Mouse (Mus musculus): ENCODE measurements around the gene Dixdc1.
"Not testable (repeated sequence)": the region's sequence is repeated elsewhere in the genome, so short reads cannot be mapped to it uniquely, and the experiment has no call there.

The Dixdc1 gene

DNA sequence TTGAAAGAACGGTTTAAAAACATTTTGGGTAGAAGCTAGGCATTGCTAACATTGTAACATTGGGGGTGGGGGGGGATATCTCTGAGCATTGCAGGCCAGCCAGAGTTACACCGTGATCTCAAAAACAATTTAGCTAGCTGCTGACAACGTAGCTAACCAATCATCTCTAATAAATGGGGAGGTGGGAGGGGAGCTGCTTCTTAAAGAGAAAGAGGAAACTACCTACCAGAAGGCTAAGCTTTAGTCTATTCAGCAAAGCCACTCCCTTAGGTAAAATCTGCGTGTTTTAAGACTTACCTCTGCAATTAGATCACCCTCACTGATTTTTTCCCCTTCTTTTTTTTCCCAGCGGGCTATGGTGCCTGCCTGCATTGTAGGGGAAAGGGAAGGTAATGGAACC is 80.9 kb downstream of the Dixdc1 start:
- no peak for DNase-seq (ENCODE audit: low spot score in 2 of 2)

DNA sequence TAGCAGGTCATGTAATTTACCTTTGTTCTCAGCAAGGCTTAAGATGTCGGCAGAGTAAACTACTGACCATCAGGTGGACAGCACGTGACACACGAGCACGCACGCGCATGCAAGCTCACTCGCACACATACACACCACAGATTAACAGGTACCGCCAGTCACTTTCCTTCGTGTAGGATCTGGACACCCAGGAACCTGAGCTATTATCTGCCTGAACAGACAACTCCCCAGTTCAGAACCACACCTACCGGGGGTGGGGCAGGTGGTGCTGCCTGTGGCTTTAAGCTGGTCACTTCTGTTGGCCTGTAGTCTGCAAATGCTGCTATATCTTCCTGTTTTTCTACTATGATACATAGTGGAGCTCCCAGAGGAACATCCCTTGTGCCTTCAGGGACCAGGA is 88.8 kb downstream of the Dixdc1 start:
- DNase-seq (ENCODE audit: low spot score in 2 of 2), result no peak

DNA sequence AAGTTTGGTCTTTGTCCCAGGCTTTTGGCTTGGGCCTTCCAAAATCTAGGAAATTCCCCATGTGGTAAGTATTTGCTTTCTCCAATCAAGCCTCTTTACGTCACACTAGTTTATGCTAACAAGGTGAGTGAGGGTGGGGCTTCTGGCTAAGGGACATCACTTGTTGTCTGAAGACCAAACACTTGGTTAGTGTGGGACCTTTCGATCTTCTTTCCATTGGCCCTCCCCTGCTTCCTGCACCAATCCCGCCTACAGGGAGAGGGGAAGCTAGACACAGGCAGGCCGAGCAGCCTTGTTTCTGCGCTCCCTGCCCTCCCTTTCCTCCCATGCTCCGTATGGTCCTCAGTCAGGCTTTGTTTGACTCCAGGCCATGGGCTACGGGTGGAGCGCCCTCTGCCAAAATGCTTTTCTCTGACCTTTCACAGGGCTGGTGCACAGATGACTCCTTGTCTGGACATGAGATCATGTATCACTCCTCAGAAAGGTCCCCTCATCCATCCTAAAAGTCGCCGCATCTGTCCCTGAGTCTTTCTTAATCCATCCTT is 92.4 kb downstream of the Dixdc1 start:
- no peak for DNase-seq (ENCODE audit: low spot score in 2 of 2)

DNA sequence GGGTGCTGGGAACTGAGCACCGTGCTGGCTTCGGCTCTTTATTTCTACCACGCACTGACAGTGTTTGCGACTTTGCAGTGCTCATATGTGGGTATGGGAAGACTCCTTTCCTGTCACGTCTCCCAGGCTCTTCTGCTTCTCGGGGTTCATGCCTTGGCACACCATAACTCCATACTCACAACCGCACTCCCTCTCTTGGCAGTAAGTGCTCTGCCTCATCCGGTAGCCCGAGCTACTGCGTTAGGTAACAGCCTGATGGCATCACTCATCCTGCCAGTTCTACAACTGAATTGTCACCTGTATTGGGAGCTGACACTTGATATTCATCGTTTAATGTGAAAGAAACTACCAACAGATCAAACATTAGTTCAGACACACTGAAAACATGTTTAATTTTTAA is 105.0 kb downstream of the Dixdc1 start:
- DNase-seq (ENCODE audit: low spot score in 2 of 2), result no peak

DNA sequence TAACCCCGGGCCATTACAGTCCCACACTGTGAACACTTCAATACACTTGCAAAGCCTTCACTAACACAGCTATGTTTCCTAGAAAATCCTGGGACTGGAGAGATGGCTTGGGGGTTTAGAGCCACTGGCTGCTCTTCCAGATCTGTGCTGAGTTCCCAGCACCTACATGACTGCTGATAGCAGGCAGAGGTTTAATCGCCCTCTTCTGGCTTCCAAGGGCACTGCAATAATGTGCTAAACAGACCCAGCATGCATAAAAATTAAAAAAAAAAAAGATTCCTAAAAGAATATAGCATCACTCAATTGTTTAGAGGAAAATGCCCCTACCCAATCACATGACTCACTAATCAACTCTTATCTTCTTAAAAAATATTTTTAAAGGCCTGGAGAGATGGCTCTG is 106.3 kb downstream of the Dixdc1 start:
- DNase-seq (ENCODE audit: low spot score in 2 of 2), result no peak

DNA sequence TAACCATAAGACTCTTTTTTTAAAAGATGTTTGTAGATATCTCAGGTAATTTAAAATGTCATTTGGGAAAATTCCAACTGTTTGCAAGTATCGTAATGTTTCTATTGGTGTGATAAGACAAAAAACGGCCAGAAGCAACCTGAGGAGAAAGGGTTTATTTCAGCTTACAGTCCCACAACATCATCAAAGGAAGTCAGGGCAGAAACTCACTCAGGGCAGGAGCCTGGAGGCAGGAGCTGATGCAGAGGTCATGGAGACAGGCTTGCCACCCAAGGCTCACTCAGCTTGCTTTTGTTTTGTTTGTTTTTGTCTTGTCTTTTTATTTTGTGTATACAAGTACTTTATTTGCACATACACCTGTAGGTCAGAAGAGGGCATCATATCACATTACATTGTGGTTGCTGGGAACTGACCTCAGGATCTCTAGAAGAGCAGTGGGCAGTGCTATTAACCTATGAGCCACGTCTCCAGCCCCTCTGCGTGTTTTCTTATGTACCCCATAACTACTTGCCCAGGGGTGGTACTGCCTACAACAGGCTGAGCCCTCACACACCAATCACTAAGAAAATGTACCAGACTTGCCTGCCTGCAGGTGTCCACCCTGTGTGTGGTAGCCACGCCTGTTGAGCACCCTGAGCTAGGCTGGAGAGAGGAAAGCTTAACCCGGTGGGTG is 107.2 kb downstream of the Dixdc1 start:
- DNase-seq (ENCODE audit: low spot score in 2 of 2), result no peak

DNA sequence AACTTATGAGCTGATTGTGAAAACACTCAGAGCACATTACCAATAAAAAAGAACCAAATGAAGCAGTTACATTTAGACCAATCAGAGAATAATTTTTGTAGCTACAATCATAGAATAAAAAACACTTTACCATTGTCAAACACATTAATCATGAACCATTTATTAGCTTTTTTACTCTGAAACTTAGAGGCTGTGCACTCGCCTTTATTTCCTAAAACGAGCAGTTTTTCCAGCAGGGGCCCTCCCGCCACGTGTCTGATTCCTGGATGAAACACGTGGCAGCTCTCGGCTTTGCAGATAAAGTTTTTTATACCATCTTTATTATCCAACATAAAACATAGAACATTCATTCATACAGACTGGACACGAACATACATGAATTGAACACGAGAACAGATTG is 108.4 kb downstream of the Dixdc1 start:
- DNase-seq (ENCODE audit: low spot score in 2 of 2), result not testable (repeated sequence)

DNA sequence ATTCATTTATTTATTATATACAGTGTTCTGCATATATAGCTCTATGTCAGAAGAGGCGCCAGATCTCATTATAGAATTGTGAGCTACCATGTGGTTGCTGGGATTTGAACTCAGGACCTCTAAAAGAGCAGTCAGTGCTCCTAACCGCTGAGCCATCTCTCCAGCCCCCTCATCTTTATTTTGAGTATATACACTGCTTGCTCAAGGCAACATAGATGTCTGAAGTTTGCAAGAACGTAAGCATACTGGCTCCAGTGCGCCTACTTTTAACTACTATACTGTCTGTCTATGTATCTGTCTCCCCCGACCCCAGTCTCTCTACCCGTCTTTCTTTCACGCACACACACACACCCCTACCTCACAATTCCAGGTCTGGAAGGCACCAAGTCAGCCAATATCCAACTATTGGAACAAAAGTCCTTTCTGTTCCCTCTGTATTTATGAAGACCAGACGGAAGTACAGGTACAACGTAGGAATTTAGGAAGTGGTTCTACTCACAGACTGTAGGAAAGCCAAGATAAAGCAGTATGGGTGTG is 121.5 kb downstream of the Dixdc1 start:
- DNase-seq (ENCODE audit: low spot score in 2 of 2), result no peak

DNA sequence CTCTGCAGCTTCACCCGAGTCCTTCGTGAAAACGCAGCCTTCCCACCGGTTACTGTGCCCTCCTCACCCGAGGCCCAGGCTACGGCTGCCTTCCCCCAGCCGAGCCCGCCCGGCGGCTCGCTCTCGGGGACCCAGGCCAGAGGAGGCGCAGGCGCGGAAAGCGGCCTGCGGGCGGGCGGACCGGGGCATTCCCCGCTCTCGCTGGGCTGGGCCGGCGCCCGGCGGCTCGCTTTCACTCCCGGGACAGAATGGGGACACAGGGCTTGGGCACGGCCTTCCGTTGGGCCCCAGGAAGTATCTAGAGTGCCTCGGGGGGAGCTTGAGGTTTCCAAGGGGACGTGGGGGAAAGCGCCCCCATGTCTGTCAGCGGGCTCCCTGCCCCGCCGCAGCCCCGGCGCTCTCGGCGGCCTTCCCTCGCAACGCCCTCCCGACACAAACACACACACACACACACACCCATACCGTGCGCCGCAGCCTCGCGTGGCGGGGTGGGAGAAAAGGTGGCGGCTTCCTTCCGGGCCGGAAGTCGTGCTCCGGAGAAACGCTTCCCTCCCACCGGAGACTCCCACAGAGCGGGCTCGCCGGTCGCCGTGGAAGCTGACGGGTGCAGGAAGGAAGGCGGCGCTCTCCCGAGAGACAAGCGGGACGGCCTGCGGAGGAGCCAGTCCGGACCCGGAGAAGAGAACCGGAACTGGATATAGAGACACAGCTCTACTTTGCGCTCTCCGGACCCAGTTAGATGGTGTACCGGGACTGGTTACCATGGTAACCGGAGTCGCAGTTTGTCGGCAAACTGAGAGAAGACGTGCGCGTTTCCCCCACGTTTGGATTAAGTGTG is 122.3 kb downstream of the Dixdc1 start, which contains the start of the genes Pih1d2 and Nkapd1:
TSS of gene Pih1d2 (plus strand) at position 556 of the 838 bp plus-strand sequence.
TSS of gene Nkapd1 (minus strand) at position 699 of the 838 bp plus-strand sequence.
- DNase-seq (ENCODE audit: low spot score in 2 of 2), result peak; percentile 88 to 94

DNA sequence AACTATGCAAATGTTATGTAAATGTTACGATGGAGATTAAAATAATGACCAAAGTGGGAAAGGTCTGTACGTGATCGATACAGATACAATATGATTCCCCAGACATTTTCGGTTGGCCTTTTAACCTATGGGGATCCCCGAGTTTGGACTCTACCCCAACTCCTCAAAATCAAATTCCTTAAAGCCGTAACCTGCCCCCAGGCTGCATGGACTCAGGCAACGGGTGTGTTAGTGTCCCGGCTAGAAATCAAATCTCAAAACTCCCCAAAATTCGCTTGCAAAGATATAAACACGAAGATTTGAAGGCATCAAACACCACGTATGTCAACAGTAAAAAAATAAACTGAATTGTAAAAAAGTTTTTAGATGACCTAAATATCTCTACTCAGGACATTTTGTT is 123.2 kb downstream of the Dixdc1 start:
- DNase-seq (ENCODE audit: low spot score in 2 of 2), result no peak
